Mouse (Mus musculus): ENCODE results near the gene Slc25a39. TPM values are rescaled to one million over a fixed set of nuclear protein-coding genes. Genes with fewer than 3 reads are reported as not detected.
"Not testable (repeated sequence)": the region's sequence is repeated elsewhere in the genome, so short reads cannot be mapped to it uniquely, and the experiment has no call there.

Gene Slc25a39
- polyA plus RNA-seq, 1 experiment = 124 TPM

DNA sequence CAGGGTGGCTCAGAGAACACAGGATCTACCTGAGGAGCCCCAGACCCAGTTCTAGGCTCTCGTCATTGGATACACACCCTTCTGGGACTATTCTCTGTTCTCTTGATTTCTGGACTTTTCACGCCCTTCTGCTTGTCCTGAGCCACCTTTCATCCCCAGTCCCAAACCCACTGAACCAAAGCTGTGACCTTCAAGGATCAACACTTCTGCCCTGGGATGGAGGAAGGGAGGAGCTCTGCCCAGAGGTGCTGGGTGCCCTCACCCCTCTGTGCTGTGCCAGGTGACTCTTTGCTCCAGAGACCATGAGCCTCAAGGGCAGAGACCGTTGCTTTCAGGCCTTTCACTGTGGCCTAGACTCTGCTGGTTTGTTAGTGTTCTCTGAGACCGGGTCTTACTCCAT is 38.5 kb downstream of the Slc25a39 start:
- Histone ChIP-seq H3K27me3 (ENCODE audit: control insufficient read depth, insufficient read depth, low read length) (no peaks in the 10 kb centered on the region), H3K27ac (ENCODE audit: insufficient read depth, low read length) (no peak overlapping the region), H3K4me3 (replicated peaks; ENCODE audit: insufficient read depth, low read depth, low read length) (no peak overlapping the region), H3K4me1 (ENCODE audit: control insufficient read depth, insufficient read depth, low read length) (no peaks in the 10 kb centered on the region)
- no peak for DNase-seq
- 82% methylated on average over 4 of the region's 4 CpGs for WGBS
- TF ChIP-seq CTCF (IDR thresholded peaks at IDR 0.05; ENCODE audit: borderline replicate concordance, insufficient read depth, low read depth, low read length) (no peak), POLR2A (IDR thresholded peaks at IDR 0.05; ENCODE audit: borderline replicate concordance, insufficient read depth, low read length) (no peak)

GRCm38 (mm10) chr11:102368347-102368746 is 39.4 kb downstream of the Slc25a39 start:
- no peak overlapping the region for H3K4me3 ChIP-seq (replicated peaks; ENCODE audit: insufficient read depth, low read depth, low read length)
- no peaks in the 10 kb centered on the region for H3K27me3 ChIP-seq (ENCODE audit: control insufficient read depth, insufficient read depth, low read length)
- WGBS = 80% methylated on average over 5 of the region's 5 CpGs
- DNase-seq = no peak
- H3K27ac ChIP-seq (ENCODE audit: insufficient read depth, low read length) = no peak overlapping the region
- H3K4me1 ChIP-seq (ENCODE audit: control insufficient read depth, insufficient read depth, low read length) = no peaks in the 10 kb centered on the region
- no peak for TF ChIP-seq CTCF (IDR thresholded peaks at IDR 0.05; ENCODE audit: borderline replicate concordance, insufficient read depth, low read depth, low read length)
- TF ChIP-seq POLR2A (IDR thresholded peaks at IDR 0.05; ENCODE audit: borderline replicate concordance, insufficient read depth, low read length) = no peak

DNA sequence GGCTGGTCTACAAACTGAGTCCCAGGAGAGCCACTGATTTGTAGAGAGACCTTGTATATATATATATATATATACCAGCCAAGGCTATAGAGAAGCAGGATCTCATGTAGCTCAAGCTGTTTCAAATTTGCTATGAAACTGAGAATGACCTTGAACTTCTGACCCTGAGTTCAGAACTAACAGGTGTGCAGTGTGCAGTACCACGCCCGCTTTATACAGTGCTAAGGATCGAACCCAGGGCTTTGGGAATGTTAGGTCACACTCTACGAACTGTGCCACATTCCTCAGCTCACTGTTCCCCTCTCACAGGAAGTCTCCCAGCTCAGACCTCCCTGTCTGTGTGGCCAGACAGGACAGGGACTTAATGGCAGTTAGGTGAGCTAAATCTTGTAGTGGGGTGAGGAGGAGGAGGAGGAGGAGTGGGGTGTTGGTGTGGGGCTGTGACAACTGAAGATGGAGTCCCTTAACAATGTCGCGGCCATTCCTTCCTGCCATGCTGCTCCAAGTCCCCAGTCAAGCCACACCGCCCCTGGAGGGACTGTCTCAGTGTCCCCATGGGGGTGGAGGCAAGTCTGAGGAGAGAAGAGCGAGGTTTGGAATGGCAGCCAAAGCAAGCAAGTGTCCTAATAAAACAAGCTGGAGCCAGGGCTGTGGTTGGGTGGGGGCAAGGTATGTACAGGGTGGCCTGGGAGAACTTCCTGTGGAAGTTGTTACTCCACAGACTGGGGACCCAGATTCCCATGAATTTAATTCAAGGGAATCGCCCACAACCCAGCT is 40.1 kb downstream of the Slc25a39 start:
- Histone ChIP-seq H3K4me3 (replicated peaks; ENCODE audit: insufficient read depth, low read depth, low read length) (no peak overlapping the region), H3K27ac (ENCODE audit: insufficient read depth, low read length) (no peak overlapping the region), H3K4me1 (ENCODE audit: control insufficient read depth, insufficient read depth, low read length) (no peaks in the 10 kb centered on the region), H3K27me3 (ENCODE audit: control insufficient read depth, insufficient read depth, low read length) (no peaks in the 10 kb centered on the region)
- WGBS = 87% methylated on average over 9 of the region's 9 CpGs
- TF ChIP-seq POLR2A (IDR thresholded peaks at IDR 0.05; ENCODE audit: borderline replicate concordance, insufficient read depth, low read length) (no peak), CTCF (IDR thresholded peaks at IDR 0.05; ENCODE audit: borderline replicate concordance, insufficient read depth, low read depth, low read length) (no peak)
- no peak for DNase-seq

DNA sequence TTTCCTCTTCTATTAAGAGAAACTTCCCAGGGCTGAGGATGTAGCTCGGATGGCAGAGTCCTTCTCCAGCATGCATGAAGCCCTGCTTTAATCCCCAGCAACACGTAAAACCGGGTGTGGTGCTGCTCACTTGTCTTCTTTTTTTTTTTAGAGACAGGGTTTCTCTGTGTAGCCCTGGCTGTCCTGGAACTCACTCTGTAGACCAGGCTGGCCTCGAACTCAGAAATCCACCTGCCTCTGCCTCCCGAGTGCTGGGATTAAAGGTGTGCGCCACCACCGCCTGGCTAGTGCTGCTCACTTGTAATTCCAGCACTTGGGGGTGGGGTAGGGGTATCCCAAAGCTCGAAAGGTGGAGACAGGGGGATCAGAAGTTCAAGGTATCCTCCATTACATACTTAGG is 41.6 kb downstream of the Slc25a39 start, which contains the start of gene Slc4a1:
Slc4a1 (minus strand) TSS at position 101 of the 400 bp plus-strand sequence.
- not testable (repeated sequence) for H3K4me3 ChIP-seq (replicated peaks; ENCODE audit: insufficient read depth, low read depth, low read length); H3K27me3 ChIP-seq (ENCODE audit: control insufficient read depth, insufficient read depth, low read length); H3K4me1 ChIP-seq (ENCODE audit: control insufficient read depth, insufficient read depth, low read length); H3K27ac ChIP-seq (ENCODE audit: insufficient read depth, low read length); DNase-seq
- 90% methylated on average over 8 of the region's 8 CpGs for WGBS

GRCm38 (mm10) chr11:102365699-102366098 is 42.0 kb downstream of the Slc25a39 start:
- WGBS = 73% methylated on average over 4 of the region's 4 CpGs
- no peaks in the 10 kb centered on the region for H3K4me1 ChIP-seq (ENCODE audit: control insufficient read depth, insufficient read depth, low read length)
- TF ChIP-seq CTCF (IDR thresholded peaks at IDR 0.05; ENCODE audit: borderline replicate concordance, insufficient read depth, low read depth, low read length) (no peak), POLR2A (IDR thresholded peaks at IDR 0.05; ENCODE audit: borderline replicate concordance, insufficient read depth, low read length) (no peak)
- H3K27ac ChIP-seq (ENCODE audit: insufficient read depth, low read length) = no peak overlapping the region
- H3K4me3 ChIP-seq (replicated peaks; ENCODE audit: insufficient read depth, low read depth, low read length) = no peak overlapping the region
- no peaks in the 10 kb centered on the region for H3K27me3 ChIP-seq (ENCODE audit: control insufficient read depth, insufficient read depth, low read length)
- DNase-seq = no peak

GRCm38 (mm10) chr11:102364570-102365371 is 43.0 kb downstream of the Slc25a39 start:
- Histone ChIP-seq H3K27me3 (ENCODE audit: control insufficient read depth, insufficient read depth, low read length) (no peaks in the 10 kb centered on the region), H3K4me1 (ENCODE audit: control insufficient read depth, insufficient read depth, low read length) (no peaks in the 10 kb centered on the region), H3K27ac (ENCODE audit: insufficient read depth, low read length) (no peak overlapping the region), H3K4me3 (replicated peaks; ENCODE audit: insufficient read depth, low read depth, low read length) (no peak overlapping the region)
- WGBS = 62% methylated on average over 14 of the region's 14 CpGs
- DNase-seq = no peak
- no peak for TF ChIP-seq CTCF (IDR thresholded peaks at IDR 0.05; ENCODE audit: borderline replicate concordance, insufficient read depth, low read depth, low read length)
- no peak for TF ChIP-seq POLR2A (IDR thresholded peaks at IDR 0.05; ENCODE audit: borderline replicate concordance, insufficient read depth, low read length)

- H3K4me3 ChIP-seq (replicated peaks; ENCODE audit: insufficient read depth, low read depth, low read length) = no peak overlapping the region
- H3K27me3 ChIP-seq (ENCODE audit: control insufficient read depth, insufficient read depth, low read length) = no peaks in the 10 kb centered on the region
- H3K4me1 ChIP-seq (ENCODE audit: control insufficient read depth, insufficient read depth, low read length) = no peaks in the 10 kb centered on the region
- no peak for TF ChIP-seq POLR2A (IDR thresholded peaks at IDR 0.05; ENCODE audit: borderline replicate concordance, insufficient read depth, low read length)
- no peak for TF ChIP-seq CTCF (IDR thresholded peaks at IDR 0.05; ENCODE audit: borderline replicate concordance, insufficient read depth, low read depth, low read length)
- no peak overlapping the region for H3K27ac ChIP-seq (ENCODE audit: insufficient read depth, low read length)
- no peak for DNase-seq
- 61% methylated on average over 2 of the region's 2 CpGs for WGBS
Observed at GRCm38 (mm10) chr11:102363623-102364022, 44.1 kb downstream of the Slc25a39 start.
